Mouse (Mus musculus): ENCODE measurements around the gene Nipal1. TPM values are rescaled to one million over a fixed set of nuclear protein-coding genes. Genes with fewer than 3 reads are reported as not detected.

Nipal1 gene
- polyA plus RNA-seq, 1 experiment from 2014 or later: 15.2 TPM

- no peak overlapping the region for H3K27ac ChIP-seq (ENCODE audit: low read depth)
These were observed 7.5 kb upstream of the Nipal1 start for GRCm38 (mm10) chr5:72640072-72640471.

GRCm38 (mm10) chr5:72643655-72644054, 3.9 kb upstream of the Nipal1 start:
- H3K4me1 ChIP-seq (replicated peaks; ENCODE audit: control insufficient read depth, insufficient read depth, low read length): peaks cover 4% of the 10 kb centered on the region; the same call in 1 of the 2 replicates

More at GRCm38 (mm10) chr5:72640072-72640471, 7.5 kb upstream of the Nipal1 start:
- H3K36me3 ChIP-seq (ENCODE audit: control insufficient read depth, insufficient read depth, low read length): no peaks in the 10 kb centered on the region
- no peak for DNase-seq (ENCODE audit: low spot score)
- WGBS: 88% methylated on average over 1 of the region's 1 CpGs
- no peaks in the 10 kb centered on the region for H3K4me1 ChIP-seq (replicated peaks; ENCODE audit: control insufficient read depth, insufficient read depth, low read length)
- ATAC-seq (replicated peaks; ENCODE audit: low FRiP score, low TSS enrichment, low read depth): no peak
- no peaks in the 10 kb centered on the region for H3K9me3 ChIP-seq (ENCODE audit: control insufficient read depth, low read length)
- H3K4me3 ChIP-seq (ENCODE audit: low read depth, low read length): no peak overlapping the region
- H3K27me3 ChIP-seq (replicated peaks; ENCODE audit: control insufficient read depth, insufficient read depth, low read length): no peaks in the 10 kb centered on the region
- H3K9ac ChIP-seq (ENCODE audit: low read length): no peak overlapping the region
- H3K4me2 ChIP-seq (ENCODE audit: low read length): no peak overlapping the region

GRCm38 (mm10) chr5:72644175-72644574, 3.4 kb upstream of the Nipal1 start, which contains the start of gene Cnga1:
TSS of gene Cnga1 (minus strand) at chr5:72644275.
- DNase-seq (ENCODE audit: low spot score): no peak
- Histone ChIP-seq H3K27ac (ENCODE audit: low read depth) (no peak within 1 kb of the TSS), H3K4me3 (ENCODE audit: low read depth, low read length) (no peak within 1 kb of the TSS), H3K36me3 (ENCODE audit: control insufficient read depth, insufficient read depth, low read length) (no peaks in the 10 kb centered on the region), H3K4me2 (ENCODE audit: low read length) (no peak within 1 kb of the TSS), H3K27me3 (replicated peaks; ENCODE audit: control insufficient read depth, insufficient read depth, low read length) (peaks cover 4% of the 10 kb centered on the region; the same call in 1 of the 2 replicates), H3K9me3 (ENCODE audit: control insufficient read depth, low read length) (no peaks in the 10 kb centered on the region), H3K4me1 (replicated peaks; ENCODE audit: control insufficient read depth, insufficient read depth, low read length) (peaks cover 4% of the 10 kb centered on the region; the same call in 1 of the 2 replicates), H3K9ac (ENCODE audit: low read length) (no peak within 1 kb of the TSS)
- WGBS: 63% methylated on average over 1 of the region's 1 CpGs
- no peak for ATAC-seq (replicated peaks; ENCODE audit: low FRiP score, low TSS enrichment, low read depth)

More at GRCm38 (mm10) chr5:72643655-72644054, 3.9 kb upstream of the Nipal1 start:
- Histone ChIP-seq H3K27me3 (replicated peaks; ENCODE audit: control insufficient read depth, insufficient read depth, low read length) (peaks cover 4% of the 10 kb centered on the region; the same call in 1 of the 2 replicates), H3K9ac (ENCODE audit: low read length) (no peak overlapping the region), H3K9me3 (ENCODE audit: control insufficient read depth, low read length) (no peaks in the 10 kb centered on the region), H3K4me2 (ENCODE audit: low read length) (no peak overlapping the region), H3K27ac (ENCODE audit: low read depth) (no peak overlapping the region), H3K4me3 (ENCODE audit: low read depth, low read length) (no peak overlapping the region), H3K36me3 (ENCODE audit: control insufficient read depth, insufficient read depth, low read length) (no peaks in the 10 kb centered on the region)
- DNase-seq (ENCODE audit: low spot score): no peak
- WGBS: 69% methylated on average over 7 of the region's 7 CpGs
- no peak for ATAC-seq (replicated peaks; ENCODE audit: low FRiP score, low TSS enrichment, low read depth)

- Histone ChIP-seq H3K4me3 (ENCODE audit: low read depth, low read length) (no peak overlapping the region), H3K4me1 (replicated peaks; ENCODE audit: control insufficient read depth, insufficient read depth, low read length) (peaks cover 4% of the 10 kb centered on the region; the same call in 1 of the 2 replicates), H3K27me3 (replicated peaks; ENCODE audit: control insufficient read depth, insufficient read depth, low read length) (peaks cover 4% of the 10 kb centered on the region; the same call in 1 of the 2 replicates), H3K27ac (ENCODE audit: low read depth) (no peak overlapping the region), H3K4me2 (ENCODE audit: low read length) (no peak overlapping the region), H3K9me3 (ENCODE audit: control insufficient read depth, low read length) (no peaks in the 10 kb centered on the region), H3K36me3 (ENCODE audit: control insufficient read depth, insufficient read depth, low read length) (no peaks in the 10 kb centered on the region), H3K9ac (ENCODE audit: low read length) (no peak overlapping the region)
- DNase-seq (ENCODE audit: low spot score): no peak
- ATAC-seq (replicated peaks; ENCODE audit: low FRiP score, low TSS enrichment, low read depth): no peak
- 34% methylated on average over 10 of the region's 10 CpGs for WGBS
These were observed 1.5 kb upstream of the Nipal1 start for GRCm38 (mm10) chr5:72646131-72646530.

- 24% methylated on average over 10 of the region's 10 CpGs for WGBS
- no peaks in the 10 kb centered on the region for H3K36me3 ChIP-seq (ENCODE audit: control insufficient read depth, insufficient read depth, low read length)
- H3K9ac ChIP-seq (ENCODE audit: low read length): no peak overlapping the region; the same call in 1 of the 2 replicates
- H3K4me2 ChIP-seq (ENCODE audit: low read length): peak overlapping the region; percentile 76
- DNase-seq (ENCODE audit: low spot score): no peak
- peak overlapping the region; percentile 52 for H3K4me3 ChIP-seq (ENCODE audit: low read depth, low read length)
- ATAC-seq (replicated peaks; ENCODE audit: low FRiP score, low TSS enrichment, low read depth): peak; percentile 29
- H3K4me1 ChIP-seq (replicated peaks; ENCODE audit: control insufficient read depth, insufficient read depth, low read length): peaks cover 4% of the 10 kb centered on the region; the same call in 1 of the 2 replicates
- no peaks in the 10 kb centered on the region for H3K9me3 ChIP-seq (ENCODE audit: control insufficient read depth, low read length)
- peaks cover 4% of the 10 kb centered on the region; the same call in 1 of the 2 replicates for H3K27me3 ChIP-seq (replicated peaks; ENCODE audit: control insufficient read depth, insufficient read depth, low read length)
- H3K27ac ChIP-seq (ENCODE audit: low read depth): no peak overlapping the region
These were observed 599 bp upstream of the Nipal1 start for GRCm38 (mm10) chr5:72646996-72647395.

- H3K9ac ChIP-seq (ENCODE audit: low read length): peak overlapping the region; percentile 47
- ATAC-seq (replicated peaks; ENCODE audit: low FRiP score, low TSS enrichment, low read depth) (peak; percentile 31), DNase-seq (ENCODE audit: low spot score) (peak; percentile 59)
- peak overlapping the region; percentile 4; the same call in 1 of the 2 replicates for H3K27ac ChIP-seq (ENCODE audit: low read depth)
- H3K4me3 ChIP-seq (ENCODE audit: low read depth, low read length): peak overlapping the region; percentile 52
- peaks cover 4% of the 10 kb centered on the region for H3K4me1 ChIP-seq (replicated peaks; ENCODE audit: control insufficient read depth, insufficient read depth, low read length)
- peak overlapping the region; percentile 76 for H3K4me2 ChIP-seq (ENCODE audit: low read length)
- H3K9me3 ChIP-seq (ENCODE audit: control insufficient read depth, low read length): no peaks in the 10 kb centered on the region
- H3K36me3 ChIP-seq (ENCODE audit: control insufficient read depth, insufficient read depth, low read length): no peaks in the 10 kb centered on the region
- peaks cover 4% of the 10 kb centered on the region; the same call in 1 of the 2 replicates for H3K27me3 ChIP-seq (replicated peaks; ENCODE audit: control insufficient read depth, insufficient read depth, low read length)
- WGBS: 6% methylated on average over 18 of the region's 18 CpGs
These were observed 482 bp downstream of the Nipal1 start for GRCm38 (mm10) chr5:72647958-72648595.

GRCm38 (mm10) chr5:72648987-72649735, 1.6 kb downstream of the Nipal1 start:
- no peak overlapping the region for H3K9ac ChIP-seq (ENCODE audit: low read length)
- H3K4me2 ChIP-seq (ENCODE audit: low read length): 0 out of 2 replicates have a peak overlapping the region, but pooled peaks have one; percentile 76
- H3K4me3 ChIP-seq (ENCODE audit: low read depth, low read length): no peak overlapping the region
- DNase-seq (ENCODE audit: low spot score) (no peak), ATAC-seq (replicated peaks; ENCODE audit: low FRiP score, low TSS enrichment, low read depth) (no peak)
- WGBS: 67% methylated on average over 9 of the region's 9 CpGs
- peaks cover 4% of the 10 kb centered on the region; the same call in 1 of the 2 replicates for H3K27me3 ChIP-seq (replicated peaks; ENCODE audit: control insufficient read depth, insufficient read depth, low read length)
- H3K36me3 ChIP-seq (ENCODE audit: control insufficient read depth, insufficient read depth, low read length): no peaks in the 10 kb centered on the region
- no peak overlapping the region for H3K27ac ChIP-seq (ENCODE audit: low read depth)
- H3K4me1 ChIP-seq (replicated peaks; ENCODE audit: control insufficient read depth, insufficient read depth, low read length): peaks cover 8% of the 10 kb centered on the region
- H3K9me3 ChIP-seq (ENCODE audit: control insufficient read depth, low read length): no peaks in the 10 kb centered on the region

GRCm38 (mm10) chr5:72653068-72653674, 5.6 kb downstream of the Nipal1 start:
- whole genome bisulfite sequencing: 42% methylated on average over 10 of the region's 10 CpGs
- DNase-seq (ENCODE audit: low spot score): no peak
- ATAC-seq (replicated peaks; ENCODE audit: low FRiP score, low TSS enrichment, low read depth): no peak
- H3K4me2 ChIP-seq (ENCODE audit: low read length): no peak overlapping the region
- no peaks in the 10 kb centered on the region for H3K36me3 ChIP-seq (ENCODE audit: control insufficient read depth, insufficient read depth, low read length)
- H3K27ac ChIP-seq (ENCODE audit: low read depth): no peak overlapping the region
- H3K27me3 ChIP-seq (replicated peaks; ENCODE audit: control insufficient read depth, insufficient read depth, low read length): peaks cover 3% of the 10 kb centered on the region; the same call in 1 of the 2 replicates
- H3K4me1 ChIP-seq (replicated peaks; ENCODE audit: control insufficient read depth, insufficient read depth, low read length): peaks cover 4% of the 10 kb centered on the region
- no peaks in the 10 kb centered on the region for H3K9me3 ChIP-seq (ENCODE audit: control insufficient read depth, low read length)
- H3K4me3 ChIP-seq (ENCODE audit: low read depth, low read length): no peak overlapping the region
- H3K9ac ChIP-seq (ENCODE audit: low read length): no peak overlapping the region

All from intestine, embryonic 14.5 days (tissue).